Mouse (Mus musculus) liver, embryonic 13.5 days (tissue): Measurements from ENCODE around the gene Nme2. TPM values are rescaled to one million over a fixed set of nuclear protein-coding genes. Genes with fewer than 3 reads are reported as not detected.

Experiments used
- ATAC-seq: fragments of 200-750 bp; cut with Nextera tagmentation; 2 replicates; pipeline ENCODE4 v1.8.0; 2017; ENCODE audit warnings: low read depth, mild to moderate bottlenecking, moderate number of reproducible peaks, moderate library complexity
- DNase-seq: peaks from one replicate; pipeline ENCODE4 v3.0.0; 2022
- H3K27ac ChIP-seq: fragments of 300-500 bp; sonication (generic); 2 replicates; pipeline ENCODE4 v1.5.1; 2015; ENCODE audit warnings: moderate library complexity, mild to moderate bottlenecking, inconsistent platforms
- H3K27me3 ChIP-seq: fragments of 300-500 bp; sonication (generic); 2 replicates; pipeline ENCODE4 v1.6.1; 2015; ENCODE audit warnings: mild to moderate bottlenecking, inconsistent platforms
- H3K36me3 ChIP-seq: fragments of 300-500 bp; sonication (generic); 2 replicates; pipeline ENCODE4 v1.6.1; 2015; ENCODE audit warnings: mild to moderate bottlenecking, inconsistent platforms
- H3K4me1 ChIP-seq: fragments of 300-500 bp; sonication (generic); replicated peaks from 2 replicates; pipeline ENCODE4 v1.6.1; 2015; ENCODE audit warnings: inconsistent platforms
- H3K4me2 ChIP-seq: fragments of 300-500 bp; sonication (generic); 2 replicates; pipeline ENCODE4 v1.6.1; 2015; ENCODE audit warnings: inconsistent platforms, mild to moderate bottlenecking, moderate library complexity
- H3K4me3 ChIP-seq: fragments of 300-500 bp; sonication (generic); replicated peaks from 2 replicates; pipeline ENCODE4 v1.5.1; 2015; ENCODE audit warnings: mild to moderate bottlenecking, inconsistent platforms
- H3K9ac ChIP-seq: fragments of 300-500 bp; sonication (generic); 2 replicates; pipeline ENCODE4 v1.6.1; 2015; ENCODE audit warnings: mild to moderate bottlenecking, inconsistent platforms
- H3K9me3 ChIP-seq: fragments of 300-500 bp; sonication (generic); replicated peaks from 2 replicates; pipeline ENCODE4 v1.6.1; 2016; ENCODE audit warnings: inconsistent platforms
- WGBS: fragments of 180-500 bp; shearing (Covaris S2); methylation state at CpG from one replicate; pipeline ENCODE4 v1.1.7; 2015; ENCODE audit not compliant: insufficient replicate concordance; 5-methylcytosine and 5-hydroxymethylcytosine counted together
- polyA plus RNA-seq: library from polyadenylated mRNA; unstranded; fragments of >200 nt; fragmentation: Nextera tagmentation; extraction: Ambion mirVana; gene quantifications from 2 replicates; pipeline ENCODE4 v1.2.1, GENCODE M21; 2015

The Nme2 gene
- polyA plus RNA-seq: 81.5 and 82.6 TPM in 2 replicates

DNA sequence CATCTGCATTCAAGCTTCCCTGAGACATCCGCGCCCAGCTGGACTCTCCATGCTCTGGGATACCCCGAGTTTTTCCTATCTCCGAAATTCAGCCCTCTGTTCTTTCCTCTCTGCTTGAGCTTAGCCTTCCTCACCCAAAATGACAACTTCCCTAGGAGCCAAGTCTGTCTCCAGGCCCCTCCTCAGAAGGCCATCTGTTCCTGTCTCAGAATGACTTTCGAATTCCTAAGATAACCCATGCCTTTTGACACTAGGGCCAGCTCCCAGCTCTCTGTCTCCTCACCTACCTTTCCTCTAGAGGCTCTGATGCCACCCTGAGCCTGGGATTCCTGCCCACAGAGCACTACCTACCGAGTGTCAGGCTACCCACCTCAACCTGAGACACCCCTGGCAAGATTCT is at the start of gene Nme2:
Nme2 (minus strand) TSS at position 101 of the 400 bp plus-strand sequence.
- peak within 1 kb of the TSS; percentile 78 for H3K4me2 ChIP-seq
- H3K4me1 ChIP-seq: peaks cover 45% of the 10 kb centered on the region
- peak; percentile 8; the same call in 1 of the 2 replicates for ATAC-seq
- H3K27me3 ChIP-seq: no peaks in the 10 kb centered on the region
- H3K9me3 ChIP-seq: no peaks in the 10 kb centered on the region
- peaks cover 66% of the 10 kb centered on the region for H3K36me3 ChIP-seq
- peak within 1 kb of the TSS; percentile 69 for H3K27ac ChIP-seq
- H3K4me3 ChIP-seq: peak within 1 kb of the TSS; percentile 66
- DNase-seq: no peak
- under 1% methylated on average over 6 of the region's 6 CpGs for WGBS
- H3K9ac ChIP-seq: peak within 1 kb of the TSS; percentile 74

- Histone ChIP-seq H3K4me2 (no peak overlapping the region), H3K9me3 (no peaks in the 10 kb centered on the region), H3K27me3 (no peaks in the 10 kb centered on the region), H3K4me3 (no peak overlapping the region), H3K4me1 (peaks cover 7% of the 10 kb centered on the region), H3K36me3 (peaks cover 6% of the 10 kb centered on the region; the same call in 1 of the 2 replicates), H3K9ac (no peak overlapping the region), H3K27ac (no peak overlapping the region)
- ATAC-seq (no peak), DNase-seq (no peak)
- WGBS: 63% methylated on average over 2 of the region's 2 CpGs
Observed at GRCm38 (mm10) chr11:94003346-94003745, 47.3 kb upstream of the Nme2 start.

DNA sequence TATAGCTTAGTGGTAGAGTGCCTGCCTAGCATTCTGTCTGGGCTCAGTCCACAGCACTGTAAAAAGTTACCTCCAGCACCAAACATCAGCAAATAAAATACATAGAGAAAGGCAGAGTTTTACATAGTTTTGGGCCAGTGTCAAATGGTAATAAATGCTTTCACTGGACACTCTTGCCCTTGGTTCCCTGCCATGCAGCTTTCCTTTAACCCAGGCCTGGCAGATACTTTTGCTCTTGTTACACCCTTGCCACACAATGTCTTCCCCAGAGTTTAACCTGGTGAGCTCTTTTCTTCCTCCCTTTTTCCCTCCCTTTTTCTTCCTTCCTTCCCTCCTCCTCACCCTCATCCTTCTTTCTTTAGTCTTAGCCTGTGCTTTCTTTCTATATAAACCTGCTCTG is 43.2 kb upstream of the Nme2 start:
- no peak for ATAC-seq
- H3K4me1 ChIP-seq: peaks cover 36% of the 10 kb centered on the region
- no peaks in the 10 kb centered on the region for H3K9me3 ChIP-seq
- H3K27me3 ChIP-seq: no peaks in the 10 kb centered on the region
- H3K4me2 ChIP-seq: no peak overlapping the region
- no peak overlapping the region for H3K9ac ChIP-seq
- no peak for DNase-seq
- H3K4me3 ChIP-seq: no peak overlapping the region
- H3K36me3 ChIP-seq: peaks cover 7% of the 10 kb centered on the region; the same call in 1 of the 2 replicates
- no peak overlapping the region for H3K27ac ChIP-seq

GRCm38 (mm10) chr11:93997141-93997775 is 41.2 kb upstream of the Nme2 start:
- peaks cover 5% of the 10 kb centered on the region; the same call in 1 of the 2 replicates for H3K36me3 ChIP-seq
- peak overlapping the region; percentile 95 for H3K9ac ChIP-seq
- no peaks in the 10 kb centered on the region for H3K9me3 ChIP-seq
- H3K27me3 ChIP-seq: no peaks in the 10 kb centered on the region; the same call in 1 of the 2 replicates
- peak; percentile 26 for DNase-seq
- H3K4me3 ChIP-seq: peak overlapping the region; percentile 89
- H3K27ac ChIP-seq: peak overlapping the region; percentile 95
- H3K4me2 ChIP-seq: peak overlapping the region; percentile 99
- WGBS: 41% methylated on average over 13 of the region's 13 CpGs
- no peak for ATAC-seq
- H3K4me1 ChIP-seq: peaks cover 41% of the 10 kb centered on the region

GRCm38 (mm10) chr11:93996306-93997140 is 40.5 kb upstream of the Nme2 start:
- peak; percentile 24 for ATAC-seq
- Histone ChIP-seq H3K4me1 (peaks cover 41% of the 10 kb centered on the region), H3K27ac (peak overlapping the region; percentile 95), H3K9ac (peak overlapping the region; percentile 95), H3K9me3 (no peaks in the 10 kb centered on the region), H3K4me2 (peak overlapping the region; percentile 99), H3K27me3 (no peaks in the 10 kb centered on the region; the same call in 1 of the 2 replicates), H3K4me3 (peak overlapping the region; percentile 89), H3K36me3 (0 out of 2 replicates have a peak, but pooled peaks cover 4% of the 10 kb centered on the region)
- under 1% methylated on average over 58 of the region's 58 CpGs for WGBS
- DNase-seq: peak; percentile 46

- Histone ChIP-seq H3K4me3 (peak within 1 kb of the TSS; percentile 89), H3K27me3 (no peaks in the 10 kb centered on the region; the same call in 1 of the 2 replicates), H3K9ac (peak within 1 kb of the TSS; percentile 95), H3K4me1 (peaks cover 41% of the 10 kb centered on the region), H3K27ac (peak within 1 kb of the TSS; percentile 99), H3K4me2 (peak within 1 kb of the TSS; percentile 99), H3K9me3 (no peaks in the 10 kb centered on the region), H3K36me3 (0 out of 2 replicates have a peak, but pooled peaks cover 4% of the 10 kb centered on the region)
- WGBS: under 1% methylated on average over 55 of the region's 70 CpGs
- DNase-seq: peak; percentile 88
- ATAC-seq: peak; percentile 90
Observed at GRCm38 (mm10) chr11:93995720-93996305, 39.8 kb upstream of the Nme2 start, which contains the start of gene Spag9. TSS of gene Spag9 (plus strand) at chr11:93996091.

DNA sequence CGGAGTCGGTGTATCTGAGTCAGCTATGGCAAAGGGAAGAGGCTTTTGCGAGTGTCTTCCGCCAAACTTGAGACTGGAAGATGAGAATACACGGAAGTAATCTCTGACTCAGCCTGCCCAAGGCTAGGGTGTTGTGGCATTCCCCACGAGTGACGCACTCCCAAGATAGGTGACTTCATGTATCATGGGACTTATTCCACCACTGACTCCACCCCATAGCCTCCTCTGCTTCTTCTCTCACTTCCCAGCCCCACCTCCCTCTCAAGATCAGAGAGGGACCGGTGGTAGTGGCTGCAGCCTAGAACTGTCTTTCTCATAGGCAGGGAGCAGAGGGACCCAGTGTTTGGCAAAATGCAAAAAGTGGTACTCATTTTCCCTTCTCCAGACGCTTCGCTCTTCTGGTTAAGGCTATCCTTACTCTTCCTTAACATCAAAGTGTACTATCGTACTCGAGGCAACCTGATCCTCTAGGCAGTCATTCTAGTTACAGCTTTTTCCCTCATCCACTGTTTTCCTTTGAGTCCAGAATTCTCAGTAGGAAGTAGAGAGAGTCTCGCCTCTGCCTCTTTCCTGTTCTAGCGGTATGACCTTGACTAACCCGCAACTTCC is 39.2 kb upstream of the Nme2 start:
- Histone ChIP-seq H3K9ac (peak overlapping the region; percentile 83), H3K4me3 (peak overlapping the region; percentile 89), H3K27ac (peak overlapping the region; percentile 99), H3K4me2 (peak overlapping the region; percentile 99), H3K36me3 (0 out of 2 replicates have a peak, but pooled peaks cover 4% of the 10 kb centered on the region), H3K27me3 (no peaks in the 10 kb centered on the region; the same call in 1 of the 2 replicates), H3K9me3 (no peaks in the 10 kb centered on the region), H3K4me1 (peaks cover 41% of the 10 kb centered on the region)
- ATAC-seq (peak; percentile 75), DNase-seq (peak; percentile 75)
- 1% methylated on average over 15 of the region's 15 CpGs for WGBS

DNA sequence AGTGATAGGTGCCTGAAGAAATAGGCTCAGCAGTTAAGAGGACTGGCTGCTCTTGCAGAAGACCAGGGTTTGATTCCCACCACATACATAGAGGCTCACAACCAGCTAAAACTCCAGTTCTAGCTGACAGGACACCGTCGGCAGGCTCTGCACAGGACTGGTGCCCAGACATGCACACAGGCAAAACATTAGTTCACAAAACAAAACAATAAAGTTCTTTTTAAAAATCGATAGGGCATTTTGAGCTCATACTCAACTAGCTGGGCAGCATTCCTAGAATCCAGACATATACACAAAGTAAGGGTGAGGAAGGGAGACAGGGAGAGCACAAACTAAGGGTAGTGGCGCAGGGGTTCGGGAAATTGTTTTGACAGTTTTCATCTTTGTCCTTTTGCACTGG is 38.5 kb upstream of the Nme2 start:
- 50% methylated on average over 5 of the region's 5 CpGs for WGBS

GRCm38 (mm10) chr11:93988328-93989062 is 32.4 kb upstream of the Nme2 start:
- Histone ChIP-seq H3K36me3 (no peaks in the 10 kb centered on the region), H3K4me1 (peaks cover 17% of the 10 kb centered on the region), H3K27ac (peak overlapping the region; percentile 64), H3K27me3 (no peaks in the 10 kb centered on the region; the same call in 1 of the 2 replicates), H3K4me2 (no peak overlapping the region), H3K9ac (no peak overlapping the region), H3K9me3 (no peaks in the 10 kb centered on the region), H3K4me3 (no peak overlapping the region)
- 54% methylated on average over 12 of the region's 12 CpGs for WGBS
- DNase-seq (no peak), ATAC-seq (no peak)

More for the DNA sequence above, 38.5 kb upstream of the Nme2 start:
- Histone ChIP-seq H3K9me3 (no peaks in the 10 kb centered on the region), H3K4me1 (peaks cover 41% of the 10 kb centered on the region), H3K27me3 (no peaks in the 10 kb centered on the region; the same call in 1 of the 2 replicates), H3K36me3 (0 out of 2 replicates have a peak, but pooled peaks cover 4% of the 10 kb centered on the region), H3K4me3 (peak overlapping the region; percentile 89), H3K9ac (peak overlapping the region; percentile 83), H3K27ac (peak overlapping the region; percentile 99), H3K4me2 (peak overlapping the region; percentile 99)
- ATAC-seq (no peak), DNase-seq (no peak)
